Mouse (Mus musculus) kidney, postnatal 0 days (tissue): ENCODE measurements around the gene Il20rb. TPM values are rescaled to one million over a fixed set of nuclear protein-coding genes. Genes with fewer than 3 reads are reported as not detected.
A peak's percentile ranks its signal among the peaks of the same experiment; 100 is the strongest.

Experiments
- ATAC-seq: fragments of 200-750 bp; cut with Nextera tagmentation; replicated peaks from 2 replicates; pipeline ENCODE4 v1.8.0; 2017; ENCODE audit warnings: low read depth, moderate number of reproducible peaks, moderate TSS enrichment, moderate library complexity; ENCODE audit not compliant: low FRiP score
- DNase-seq: peaks from one replicate; pipeline ENCODE4 v3.0.0-alpha.2; 2016; ENCODE audit warnings: low spot score
- H3K27ac ChIP-seq: fragments of 300-500 bp; sonication (generic); 2 replicates; pipeline ENCODE4 v1.5.1; 2014; ENCODE audit warnings: mild to moderate bottlenecking
- H3K27me3 ChIP-seq: fragments of 300-500 bp; sonication (generic); 2 replicates; pipeline ENCODE4 v1.6.1; 2014; ENCODE audit warnings: low read length, mixed read lengths; ENCODE audit not compliant: insufficient read depth
- H3K36me3 ChIP-seq: fragments of 300-500 bp; sonication (generic); 2 replicates; pipeline ENCODE4 v1.6.1; 2014; ENCODE audit warnings: low read length, mixed read lengths; ENCODE audit not compliant: insufficient read depth
- H3K4me1 ChIP-seq: fragments of 300-500 bp; sonication (generic); replicated peaks from 2 replicates; pipeline ENCODE4 v1.6.1; 2014; ENCODE audit warnings: antibody characterized with exemption, low read length, mixed read lengths; ENCODE audit not compliant: insufficient read depth
- H3K4me2 ChIP-seq: fragments of 300-500 bp; sonication (generic); 2 replicates; pipeline ENCODE4 v1.6.1; 2014; ENCODE audit warnings: mild to moderate bottlenecking, low read length, moderate library complexity, mixed read lengths
- H3K4me3 ChIP-seq: fragments of 300-500 bp; sonication (generic); replicated peaks from 2 replicates; pipeline ENCODE4 v1.5.1; 2014; ENCODE audit warnings: low read depth, low read length
- H3K9ac ChIP-seq: fragments of 300-500 bp; sonication (generic); 2 replicates; pipeline ENCODE4 v1.6.1; 2014; ENCODE audit warnings: low read depth, low read length
- H3K9me3 ChIP-seq: fragments of 300-500 bp; sonication (generic); replicated peaks from 2 replicates; pipeline ENCODE4 v1.6.1; 2016; ENCODE audit warnings: low read length, inconsistent platforms, mixed read lengths
- CTCF ChIP-seq: IDR thresholded peaks from 2 replicates; pipeline ENCODE4 v1.5.1; 2016; ENCODE audit warnings: antibody characterized with exemption, low read depth, mild to moderate bottlenecking, moderate library complexity
- WGBS: fragments of 180-500 bp; shearing (Covaris S2); extraction: QIAGEN DNeasy Blood & Tissue Kit; methylation state at CpG from one replicate; pipeline ENCODE4 v1.1.7; 2014; 5-methylcytosine and 5-hydroxymethylcytosine counted together
- polyA plus RNA-seq: library from polyadenylated mRNA; unstranded; fragments of >200 nt; fragmentation: Nextera tagmentation; extraction: Ambion mirVana; gene quantifications from 2 replicates; pipeline ENCODE4 v1.2.1, GENCODE M21; 2015

The Il20rb gene
- polyA plus RNA-seq, 1 experiment from 2014 or later: 1.7 TPM

GRCm38 (mm10) chr9:100474056-100474455 is 12.5 kb downstream of the Il20rb start:
- ATAC-seq (no peak), DNase-seq (no peak)
- Histone ChIP-seq H3K9ac (no peak overlapping the region), H3K36me3 (no peaks in the 10 kb centered on the region), H3K4me3 (no peak overlapping the region), H3K4me2 (no peak overlapping the region), H3K27me3 (no peaks in the 10 kb centered on the region), H3K27ac (no peak overlapping the region), H3K4me1 (no peaks in the 10 kb centered on the region), H3K9me3 (no peaks in the 10 kb centered on the region)
- no peak for TF ChIP-seq CTCF
- WGBS: 90% methylated on average over 1 of the region's 1 CpGs

GRCm38 (mm10) chr9:100473361-100473760 is 13.2 kb downstream of the Il20rb start:
- no peak overlapping the region for H3K9ac ChIP-seq
- no peak for ATAC-seq
- 76% methylated on average over 6 of the region's 6 CpGs for WGBS
- no peak overlapping the region for H3K4me2 ChIP-seq
- no peak for TF ChIP-seq CTCF
- H3K36me3 ChIP-seq: no peaks in the 10 kb centered on the region
- H3K4me3 ChIP-seq: no peak overlapping the region
- no peaks in the 10 kb centered on the region for H3K27me3 ChIP-seq
- no peaks in the 10 kb centered on the region for H3K4me1 ChIP-seq
- H3K9me3 ChIP-seq: no peaks in the 10 kb centered on the region
- no peak overlapping the region for H3K27ac ChIP-seq
- DNase-seq: no peak

DNA sequence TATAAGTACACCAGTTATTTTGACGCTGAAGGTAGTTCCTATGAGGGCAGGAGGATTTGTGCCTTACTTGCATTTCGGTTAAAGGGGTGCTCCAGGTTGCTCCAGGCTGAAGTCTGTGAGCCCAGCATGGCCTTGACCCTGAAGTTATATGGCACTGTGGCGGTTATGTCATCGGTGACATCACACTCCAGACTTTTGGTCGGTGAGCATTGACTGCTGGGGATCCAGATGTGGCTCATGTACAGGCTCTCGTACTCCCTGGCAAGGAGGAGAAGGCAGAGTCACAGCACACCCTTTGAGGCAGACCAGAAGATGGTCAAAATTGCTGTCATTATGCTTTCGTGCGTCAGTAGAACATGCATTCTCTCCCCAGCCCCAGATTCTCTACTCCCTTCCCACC is 13.7 kb downstream of the Il20rb start:
- Histone ChIP-seq H3K4me2 (no peak overlapping the region), H3K27me3 (no peaks in the 10 kb centered on the region), H3K4me1 (no peaks in the 10 kb centered on the region), H3K9ac (no peak overlapping the region), H3K27ac (no peak overlapping the region), H3K36me3 (no peaks in the 10 kb centered on the region), H3K9me3 (no peaks in the 10 kb centered on the region), H3K4me3 (no peak overlapping the region)
- no peak for ATAC-seq
- DNase-seq: no peak
- TF ChIP-seq CTCF: no peak
- 93% methylated on average over 8 of the region's 8 CpGs for WGBS

- no peaks in the 10 kb centered on the region for H3K27me3 ChIP-seq
- no peak overlapping the region for H3K27ac ChIP-seq
- H3K4me1 ChIP-seq: no peaks in the 10 kb centered on the region
- ATAC-seq (no peak), DNase-seq (no peak)
- H3K9ac ChIP-seq: no peak overlapping the region
- WGBS: 73% methylated on average over 4 of the region's 4 CpGs
- no peak for TF ChIP-seq CTCF
- no peak overlapping the region for H3K4me3 ChIP-seq
- no peaks in the 10 kb centered on the region for H3K9me3 ChIP-seq
- no peaks in the 10 kb centered on the region for H3K36me3 ChIP-seq
- H3K4me2 ChIP-seq: no peak overlapping the region
Measured at GRCm38 (mm10) chr9:100471605-100471953, 15.0 kb downstream of the Il20rb start.

DNA sequence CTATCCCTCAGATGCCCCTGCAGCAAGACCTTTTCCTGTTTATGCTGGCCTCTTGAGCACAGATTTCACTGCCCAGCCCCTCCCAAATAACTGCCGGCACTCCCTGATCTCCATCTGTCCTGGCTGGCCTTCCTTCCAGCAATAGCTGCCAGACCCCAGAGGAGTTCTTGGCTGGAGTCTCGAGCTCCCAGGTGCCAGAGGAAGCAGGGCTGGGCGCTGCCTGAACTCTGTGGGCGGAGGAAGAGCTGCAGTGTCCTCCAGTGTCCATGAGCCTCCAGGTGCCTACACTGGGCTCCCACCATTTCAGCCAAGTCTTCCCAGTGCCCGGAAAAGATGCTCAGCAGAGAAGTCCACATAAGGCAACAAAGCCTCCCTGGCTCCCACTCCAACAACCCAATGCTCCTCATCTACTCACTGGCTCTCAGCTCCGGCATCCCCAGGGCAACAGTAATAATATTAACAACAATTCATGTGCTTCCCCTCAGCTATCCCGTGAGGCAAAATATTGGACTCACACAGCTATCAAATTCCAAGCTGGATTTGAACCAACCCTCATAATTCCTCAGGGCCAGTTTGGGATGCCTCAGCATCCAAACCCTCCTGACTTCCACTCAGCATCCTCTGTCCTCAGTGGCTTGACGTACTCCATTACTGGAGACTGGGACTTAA is 15.5 kb downstream of the Il20rb start:
- no peak for TF ChIP-seq CTCF
- DNase-seq: peak; percentile 28
- no peak for ATAC-seq
- H3K9ac ChIP-seq: no peak overlapping the region
- no peak overlapping the region for H3K4me3 ChIP-seq
- no peaks in the 10 kb centered on the region for H3K4me1 ChIP-seq
- no peaks in the 10 kb centered on the region for H3K27me3 ChIP-seq
- 0 out of 2 replicates have a peak, but pooled peaks cover under 1% of the 10 kb centered on the region for H3K36me3 ChIP-seq
- H3K4me2 ChIP-seq: no peak overlapping the region
- WGBS: 45% methylated on average over 8 of the region's 8 CpGs
- H3K27ac ChIP-seq: no peak overlapping the region
- no peaks in the 10 kb centered on the region for H3K9me3 ChIP-seq

- H3K27me3 ChIP-seq: no peaks in the 10 kb centered on the region
- H3K4me2 ChIP-seq: no peak overlapping the region
- WGBS: 69% methylated on average over 1 of the region's 1 CpGs
- ATAC-seq (no peak), DNase-seq (no peak)
- H3K36me3 ChIP-seq: 0 out of 2 replicates have a peak, but pooled peaks cover 5% of the 10 kb centered on the region
- TF ChIP-seq CTCF: no peak
- no peak overlapping the region for H3K27ac ChIP-seq
- H3K4me3 ChIP-seq: no peak overlapping the region
- H3K4me1 ChIP-seq: no peaks in the 10 kb centered on the region
- H3K9ac ChIP-seq: no peak overlapping the region
- no peaks in the 10 kb centered on the region for H3K9me3 ChIP-seq
Measured at GRCm38 (mm10) chr9:100470228-100470627, 16.4 kb downstream of the Il20rb start.

DNA sequence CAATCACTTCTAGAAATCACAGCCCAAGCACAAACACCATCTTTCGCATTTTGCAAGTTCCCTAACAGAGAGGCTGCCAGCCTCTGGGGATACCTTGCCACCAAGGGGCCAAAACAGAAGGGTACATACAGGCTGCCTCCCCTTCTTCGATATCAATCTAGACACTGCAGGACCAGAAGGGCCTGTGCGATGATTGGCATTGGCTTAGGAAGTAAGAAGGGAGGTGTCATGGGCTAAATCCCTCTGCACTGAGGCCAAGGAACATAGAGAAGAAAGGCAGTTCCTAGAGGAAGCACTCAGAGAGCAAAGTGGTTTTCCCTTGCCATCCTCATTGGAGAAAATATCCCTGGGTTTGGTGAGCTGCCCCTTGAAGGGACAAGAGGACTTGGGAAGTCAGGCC is 16.9 kb downstream of the Il20rb start:
- WGBS: 100% methylated on average over 3 of the region's 3 CpGs
- Histone ChIP-seq H3K9me3 (no peaks in the 10 kb centered on the region), H3K9ac (no peak overlapping the region), H3K27ac (no peak overlapping the region), H3K27me3 (no peaks in the 10 kb centered on the region), H3K4me2 (no peak overlapping the region), H3K4me3 (no peak overlapping the region), H3K36me3 (0 out of 2 replicates have a peak, but pooled peaks cover 5% of the 10 kb centered on the region), H3K4me1 (no peaks in the 10 kb centered on the region)
- no peak for TF ChIP-seq CTCF
- no peak for ATAC-seq
- no peak for DNase-seq
